22 mouse cellular contexts compared by ENCODE assay signal in the genomic region with DNA sequence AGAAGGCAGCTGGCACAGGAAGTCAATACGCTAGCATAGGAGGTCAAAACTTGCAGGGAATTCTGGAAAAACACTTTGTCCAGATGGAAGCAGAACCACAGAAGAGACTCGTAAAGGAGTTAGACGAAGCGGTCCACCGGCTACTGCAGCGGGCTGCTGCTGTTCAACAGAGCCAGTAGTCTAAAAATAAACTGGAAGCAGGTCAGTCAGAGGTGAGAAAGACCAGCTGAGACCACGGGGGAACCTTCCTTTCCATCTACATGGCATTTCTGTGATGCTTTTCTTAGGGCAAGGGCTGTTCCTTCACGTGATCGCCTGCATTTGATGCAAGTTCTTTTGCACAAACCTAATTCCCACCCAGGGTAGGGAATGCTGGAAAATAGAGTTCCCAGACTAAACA. TPM values are rescaled to one million over a fixed set of nuclear protein-coding genes. Genes with fewer than 3 reads are reported as not detected.
DNase-seq lines count a peak whose midpoint lies in the region; ATAC-seq and TF ChIP-seq lines count a peak whose summit lies in the region.
"Had no signal": no experiment of that assay in that cellular context is flagged by ENCODE, and none has a peak within 500 bp of the region (broad histone marks: within the 10 kb centered on the region; RNA-seq: fewer than 3 reads in every experiment).

No protein-coding gene starts in this region.

- 68% methylated on average over 9 of the region's 9 CpGs for WGBS in hindbrain, embryonic 11.5 days
- 71% methylated on average over 9 of the region's 9 CpGs for WGBS in hindbrain, postnatal 0 days
- 89% methylated on average over 9 of the region's 9 CpGs for WGBS in forebrain, embryonic 14.5 days

- no peak for ATAC-seq in hindbrain, embryonic 11.5 days (ENCODE audit: low FRiP score)
- ATAC-seq in hindbrain, postnatal 0 days: no peak
- ATAC-seq in forebrain, embryonic 14.5 days: no peak
- ATAC-seq: forebrain, embryonic 15.5 days; intestine, embryonic 16.5 days; liver, embryonic 12.5 days had no signal

- DNase-seq in heart, adult 11 months: peak; percentile 61
- no peak for DNase-seq in heart, adult 8-10 months (ENCODE audit: low spot score)
- DNase-seq in hindbrain, embryonic 11.5 days (ENCODE audit: low spot score): peak; percentile 1
- no peak for DNase-seq in hindbrain, postnatal 0 days (ENCODE audit: low spot score)
- DNase-seq in retina, postnatal 1 day: peak; percentile 43
- no peak for DNase-seq in retina, embryonic 14.5 days (ENCODE audit: low spot score)
- no peak for DNase-seq in adrenal gland, postnatal 25 days
- DNase-seq in forebrain, embryonic 14.5 days (ENCODE audit: low spot score): no peak
- DNase-seq: adrenal gland, adult 2 months; cerebellum, adult 2 months; left cerebral cortex, postnatal 4 days; lung, embryonic 14.5 days; lung, postnatal 4 days; thymus, postnatal 14 days had no signal

- H3K27ac ChIP-seq in hindbrain, embryonic 11.5 days (ENCODE audit: low read depth, low read length): no peak overlapping the region
- no peak overlapping the region for H3K27ac ChIP-seq in hindbrain, postnatal 0 days
- H3K27ac ChIP-seq in forebrain, embryonic 14.5 days (ENCODE audit: low read depth, low read length): no peak overlapping the region
- H3K27ac ChIP-seq: forebrain, embryonic 15.5 days; kidney, embryonic 15.5 days; liver, embryonic 12.5 days; midbrain, embryonic 12.5 days had no signal

- no peaks in the 10 kb centered on the region for H3K36me3 ChIP-seq in hindbrain, embryonic 11.5 days (ENCODE audit: control insufficient read depth, insufficient read depth, low read length)
- H3K36me3 ChIP-seq in hindbrain, postnatal 0 days (ENCODE audit: insufficient read depth, low read length): no peaks in the 10 kb centered on the region
- no peaks in the 10 kb centered on the region for H3K36me3 ChIP-seq in forebrain, embryonic 14.5 days (ENCODE audit: control insufficient read depth, insufficient read depth, low read length)
- H3K36me3 ChIP-seq: forebrain, embryonic 15.5 days; kidney, embryonic 15.5 days; liver, embryonic 12.5 days; midbrain, embryonic 12.5 days had no signal

- H3K4me2 ChIP-seq in hindbrain, embryonic 11.5 days (replicated peaks; ENCODE audit: low read depth, low read length): no peak overlapping the region
- no peak overlapping the region for H3K4me2 ChIP-seq in hindbrain, postnatal 0 days (ENCODE audit: low read depth, low read length)
- no peak overlapping the region for H3K4me2 ChIP-seq in forebrain, embryonic 14.5 days (ENCODE audit: low read length)
- H3K4me2 ChIP-seq: forebrain, embryonic 15.5 days; kidney, embryonic 15.5 days; liver, embryonic 12.5 days; lung, embryonic 14.5 days; midbrain, embryonic 12.5 days had no signal

- TF ChIP-seq CTCF in hindbrain, postnatal 0 days (IDR thresholded peaks at IDR 0.05; ENCODE audit: low read depth): no peak

- H3K4me3 ChIP-seq in hindbrain, embryonic 11.5 days (ENCODE audit: low read depth, low read length): no peak overlapping the region
- H3K4me3 ChIP-seq in hindbrain, postnatal 0 days (ENCODE audit: low read length): no peak overlapping the region
- H3K4me3 ChIP-seq in forebrain, embryonic 14.5 days (ENCODE audit: low read depth, low read length): no peak overlapping the region
- H3K4me3 ChIP-seq: erythroblast, embryonic 14.5 days; forebrain, embryonic 15.5 days; kidney, embryonic 15.5 days; liver, embryonic 12.5 days; midbrain, embryonic 12.5 days had no signal

- H3K9me3 ChIP-seq in hindbrain, embryonic 11.5 days (ENCODE audit: control insufficient read depth, low read length): no peaks in the 10 kb centered on the region
- H3K9me3 ChIP-seq in hindbrain, postnatal 0 days (ENCODE audit: low read length): no peaks in the 10 kb centered on the region
- no peaks in the 10 kb centered on the region for H3K9me3 ChIP-seq in forebrain, embryonic 14.5 days (replicated peaks; ENCODE audit: control insufficient read depth, low read length)
- H3K9me3 ChIP-seq: forebrain, embryonic 15.5 days; kidney, embryonic 15.5 days; liver, embryonic 12.5 days; midbrain, embryonic 12.5 days had no signal

- no peak overlapping the region for H3K9ac ChIP-seq in hindbrain, embryonic 11.5 days (ENCODE audit: low read depth, low read length)
- H3K9ac ChIP-seq in hindbrain, postnatal 0 days (replicated peaks; ENCODE audit: low read length): no peak overlapping the region
- H3K9ac ChIP-seq in forebrain, embryonic 14.5 days (ENCODE audit: low read length): no peak overlapping the region
- H3K9ac ChIP-seq: forebrain, embryonic 15.5 days; kidney, embryonic 15.5 days; liver, embryonic 12.5 days; lung, embryonic 14.5 days; midbrain, embryonic 12.5 days had no signal

- H3K4me1 ChIP-seq in hindbrain, embryonic 11.5 days (replicated peaks; ENCODE audit: control insufficient read depth, insufficient read depth, low read length): no peaks in the 10 kb centered on the region
- H3K4me1 ChIP-seq in hindbrain, postnatal 0 days (ENCODE audit: insufficient read depth, low read length): peaks cover 10% of the 10 kb centered on the region
- peaks cover 9% of the 10 kb centered on the region; the same call in 1 of the 2 replicates for H3K4me1 ChIP-seq in forebrain, embryonic 14.5 days (ENCODE audit: control insufficient read depth, insufficient read depth, low read length)

- no peaks in the 10 kb centered on the region; the same call in 1 of the 2 replicates for H3K27me3 ChIP-seq in hindbrain, embryonic 11.5 days (ENCODE audit: control insufficient read depth, insufficient read depth, low read length)
- H3K27me3 ChIP-seq in hindbrain, postnatal 0 days (ENCODE audit: insufficient read depth, low read length): no peaks in the 10 kb centered on the region
- H3K27me3 ChIP-seq in forebrain, embryonic 14.5 days (replicated peaks; ENCODE audit: control insufficient read depth, insufficient read depth, low read length): no peaks in the 10 kb centered on the region
- H3K27me3 ChIP-seq: forebrain, embryonic 15.5 days; midbrain, embryonic 12.5 days had no signal

RNA-seq across cellular contexts. Expression of gene Scn3b, which starts 23.6 kb away (rescaled TPM):
- total RNA-seq in heart, adult 8-10 months (2022): 1 to 10 TPM in 1 of 4 experiments, under 1 TPM in 3; 0.57 to 1.4 (median 0.74) TPM
- 22.5 and 23.5 TPM in 2 replicates for polyA plus RNA-seq in hindbrain, embryonic 11.5 days (2014; fragmentation: Nextera tagmentation; extraction: Ambion mirVana)
- total RNA-seq in hindbrain, postnatal 0 days (2014; rRNA removed): 154 and 159 TPM in 2 replicates
- 94.5 and 109 TPM in 2 replicates for polyA plus RNA-seq in hindbrain, postnatal 0 days (2015; fragmentation: Nextera tagmentation; extraction: Ambion mirVana)
- total RNA-seq in adrenal gland, postnatal 25 days (2021): 4.0 and 6.1 TPM in 2 replicates
- 88.6 and 107 TPM in 2 replicates for polyA plus RNA-seq in forebrain, embryonic 14.5 days (2014; fragmentation: Nextera tagmentation; extraction: Ambion mirVana)
- total RNA-seq: granulocyte monocyte progenitor cell, adult 5-6 weeks; MEL had no signal
- polyA plus RNA-seq: erythroblast, embryonic 14.5 days had no signal

RNA-seq across cellular contexts. Expression of gene Zfp202, which starts 53.4 kb away (rescaled TPM):
- 1 to 10 TPM; 2.4 to 3.1 (median 2.6) TPM for total RNA-seq in heart, adult 8-10 months (2022)
- polyA plus RNA-seq in hindbrain, embryonic 11.5 days (2014; fragmentation: Nextera tagmentation; extraction: Ambion mirVana): 5.6 and 8.6 TPM in 2 replicates
- 8.1 TPM in 2 replicates for total RNA-seq in hindbrain, postnatal 0 days (2014; rRNA removed)
- polyA plus RNA-seq in hindbrain, postnatal 0 days (2015; fragmentation: Nextera tagmentation; extraction: Ambion mirVana): 4.9 TPM in 2 replicates
- 6.4 and 6.6 TPM in 2 replicates for total RNA-seq in adrenal gland, postnatal 25 days (2021)
- polyA plus RNA-seq in forebrain, embryonic 14.5 days (2014; fragmentation: Nextera tagmentation; extraction: Ambion mirVana): 8.5 and 12.0 TPM in 2 replicates

Comparison
In these comparisons a context has a peak if more than half of its experiments do, and no peak if none do; other contexts are left out.
1. DNase-seq: peak in heart, adult 11 months (single experiment), hindbrain, embryonic 11.5 days (single experiment) and retina, postnatal 1 day (single experiment); none in heart, adult 8-10 months (single experiment), hindbrain, postnatal 0 days (single experiment), retina, embryonic 14.5 days (single experiment), adrenal gland, postnatal 25 days (single experiment) and forebrain, embryonic 14.5 days (single experiment).
2. RNA of gene Scn3b, which starts 23.6 kb away (total RNA-seq): 154 to 159 TPM in hindbrain, postnatal 0 days; 4.0 to 6.1 TPM in adrenal gland, postnatal 25 days and 0.57 to 1.4 TPM in heart, adult 8-10 months; every median in the first group is over 10 times any median in the second.